Mouse (Mus musculus) forebrain, embryonic 12.5 days (tissue): Measurements from ENCODE around the gene Man1c1. TPM values are rescaled to one million over a fixed set of nuclear protein-coding genes. Genes with fewer than 3 reads are reported as not detected.

Experiments used
- ATAC-seq: fragments of 200-750 bp; cut with Nextera tagmentation; 2 replicates; pipeline ENCODE4 v1.8.0; 2017; ENCODE audit warnings: moderate TSS enrichment; ENCODE audit not compliant: low FRiP score
- H3K27ac ChIP-seq: fragments of 300-500 bp; sonication (generic); 2 replicates; pipeline ENCODE4 v1.5.1; 2016; ENCODE audit warnings: mild to moderate bottlenecking
- H3K27me3 ChIP-seq: fragments of 300-500 bp; sonication (generic); 2 replicates; pipeline ENCODE4 v1.6.1; 2016; ENCODE audit warnings: mild to moderate bottlenecking
- H3K36me3 ChIP-seq: fragments of 300-500 bp; sonication (generic); replicated peaks from 2 replicates; pipeline ENCODE4 v1.6.1; 2016; ENCODE audit warnings: mild to moderate bottlenecking
- H3K4me1 ChIP-seq: fragments of 300-500 bp; sonication (generic); 2 replicates; pipeline ENCODE4 v1.6.1; 2016
- H3K4me2 ChIP-seq: fragments of 300-500 bp; sonication (generic); 2 replicates; pipeline ENCODE4 v1.6.1; 2016; ENCODE audit warnings: mild to moderate bottlenecking, moderate library complexity
- H3K4me3 ChIP-seq: fragments of 300-500 bp; sonication (generic); replicated peaks from 2 replicates; pipeline ENCODE4 v1.5.1; 2016; ENCODE audit warnings: mild to moderate bottlenecking
- H3K9ac ChIP-seq: fragments of 300-500 bp; sonication (generic); 2 replicates; pipeline ENCODE4 v1.6.1; 2016; ENCODE audit warnings: mild to moderate bottlenecking
- H3K9me3 ChIP-seq: fragments of 300-500 bp; sonication (generic); 2 replicates; pipeline ENCODE4 v1.6.1; 2016
- WGBS: fragments of 180-500 bp; shearing (Covaris S2); methylation state at CpG from one replicate; pipeline ENCODE4 v1.1.7; 2016; 5-methylcytosine and 5-hydroxymethylcytosine counted together
- polyA plus RNA-seq: library from polyadenylated mRNA; unstranded; fragments of >200 nt; fragmentation: Nextera tagmentation; extraction: Ambion mirVana; gene quantifications from 2 replicates; pipeline ENCODE4 v1.2.1, GENCODE M21; 2016

Gene Man1c1
- polyA plus RNA-seq, 1 experiment from 2014 or later = 4.0 TPM

DNA sequence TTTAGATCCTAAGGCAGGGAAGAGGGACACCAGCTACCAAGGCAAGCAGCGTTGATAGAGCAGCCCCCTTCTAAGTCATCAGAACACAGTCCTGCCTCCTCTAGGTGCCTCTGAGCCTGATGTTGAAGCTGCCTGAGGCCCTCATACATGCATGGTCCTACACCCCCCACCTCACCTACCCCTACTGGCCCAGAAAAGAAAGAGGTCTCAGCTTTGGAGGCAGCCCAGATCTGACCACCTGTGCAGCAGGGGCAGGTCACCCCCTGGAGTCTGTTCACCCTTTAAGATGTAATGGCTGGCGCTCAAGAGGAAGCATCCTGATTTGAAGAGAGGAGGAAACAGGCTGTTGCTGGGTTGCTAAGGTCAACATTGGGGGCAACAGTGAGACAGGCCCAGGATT lies 77.2 kb downstream of the Man1c1 start:
- H3K4me2 ChIP-seq = no peak overlapping the region

DNA sequence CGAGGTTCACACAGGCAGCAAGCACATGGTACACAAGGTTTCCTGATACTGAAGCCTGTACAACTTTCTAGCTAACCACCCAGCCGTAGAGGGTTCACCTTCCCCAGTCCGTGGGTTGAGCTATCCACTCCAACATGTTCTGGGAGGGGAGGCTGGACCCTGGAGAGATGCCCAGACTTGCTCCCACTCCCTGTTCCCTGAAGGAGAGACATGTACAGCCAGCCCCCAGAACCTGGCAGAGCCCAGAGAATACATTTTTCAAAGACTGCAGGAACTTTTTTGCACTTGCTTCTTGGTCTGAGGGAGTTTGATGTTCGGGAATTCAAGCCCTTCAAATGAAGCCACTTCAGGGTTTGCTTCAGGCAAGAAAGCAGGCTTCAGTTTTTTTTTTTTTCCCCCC lies 77.7 kb downstream of the Man1c1 start:
- no peak overlapping the region for H3K27ac ChIP-seq
- H3K27me3 ChIP-seq = peaks cover 5% of the 10 kb centered on the region; the same call in 1 of the 2 replicates
- peaks cover 23% of the 10 kb centered on the region for H3K4me1 ChIP-seq
- H3K36me3 ChIP-seq = no peaks in the 10 kb centered on the region
- H3K4me2 ChIP-seq = no peak overlapping the region
- no peaks in the 10 kb centered on the region for H3K9me3 ChIP-seq
- no peak overlapping the region for H3K4me3 ChIP-seq
- no peak for ATAC-seq
- 90% methylated on average over 4 of the region's 4 CpGs for WGBS
- H3K9ac ChIP-seq = no peak overlapping the region

More for the DNA sequence above, 77.2 kb downstream of the Man1c1 start:
- Histone ChIP-seq H3K27ac (no peak overlapping the region), H3K9me3 (no peaks in the 10 kb centered on the region), H3K27me3 (peaks cover 5% of the 10 kb centered on the region; the same call in 1 of the 2 replicates), H3K36me3 (no peaks in the 10 kb centered on the region), H3K9ac (no peak overlapping the region), H3K4me3 (no peak overlapping the region), H3K4me1 (peaks cover 28% of the 10 kb centered on the region)
- no peak for ATAC-seq
- 87% methylated on average over 2 of the region's 2 CpGs for WGBS

DNA sequence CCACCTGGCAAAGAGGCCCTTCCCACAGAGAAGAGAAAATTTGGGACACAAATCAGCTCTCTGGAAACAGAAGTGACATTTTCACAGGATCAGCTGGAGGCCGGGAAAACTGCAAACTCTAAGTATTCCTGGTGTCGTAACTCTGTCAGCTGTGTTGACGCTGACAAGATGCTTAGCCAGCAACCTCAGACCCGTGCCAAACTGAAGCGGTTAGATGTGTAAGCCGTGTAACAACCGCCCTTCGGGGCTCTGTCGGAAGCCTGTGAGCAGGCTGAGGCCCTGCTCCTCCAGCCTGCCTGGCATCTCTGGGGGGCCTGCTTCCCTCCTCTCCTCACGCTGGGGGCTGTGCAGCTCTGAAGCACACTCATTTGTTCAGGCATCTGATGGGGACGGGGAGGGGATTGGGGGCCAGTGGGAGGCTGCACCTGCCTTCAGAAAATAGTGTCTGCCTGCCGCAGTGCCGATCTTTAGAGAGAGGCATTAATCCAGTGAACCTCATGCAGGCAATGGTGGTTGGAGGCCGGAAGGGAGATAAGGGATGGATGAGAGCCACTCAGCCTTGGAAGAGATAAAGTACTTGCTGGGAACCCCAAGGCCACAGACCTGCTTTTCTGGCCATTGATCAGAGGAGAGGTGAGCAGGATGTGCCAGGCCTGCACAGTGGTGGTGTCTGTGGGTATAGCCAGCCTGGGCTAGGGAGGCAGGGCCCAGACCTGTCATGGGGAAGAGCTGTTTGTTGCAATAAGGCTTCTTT lies 79.8 kb downstream of the Man1c1 start:
- Histone ChIP-seq H3K36me3 (no peaks in the 10 kb centered on the region), H3K9me3 (no peaks in the 10 kb centered on the region), H3K27me3 (peaks cover 5% of the 10 kb centered on the region; the same call in 1 of the 2 replicates), H3K4me2 (no peak overlapping the region), H3K4me1 (peaks cover 30% of the 10 kb centered on the region), H3K9ac (no peak overlapping the region), H3K4me3 (no peak overlapping the region), H3K27ac (peak overlapping the region; percentile 65; the same call in 1 of the 2 replicates)
- ATAC-seq = no peak
- 65% methylated on average over 14 of the region's 14 CpGs for WGBS

DNA sequence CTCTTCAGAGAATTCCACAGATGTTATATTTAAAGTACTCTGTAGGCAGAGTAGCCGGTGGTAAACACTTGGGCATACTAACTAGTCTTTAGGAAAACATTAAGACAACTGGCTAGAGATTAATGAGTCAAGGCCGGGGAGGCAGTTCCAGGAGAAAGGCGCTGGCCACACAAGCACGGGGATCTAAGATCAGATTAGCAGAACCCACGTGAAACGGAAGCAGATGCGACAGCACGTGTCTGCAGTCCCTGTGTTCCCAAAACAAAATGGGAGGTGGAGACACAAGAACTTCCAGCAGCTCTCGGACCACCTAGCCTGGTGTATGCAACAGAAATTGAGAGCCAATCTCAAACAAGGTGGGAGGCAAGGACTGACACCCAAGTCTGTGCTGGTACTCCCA lies 82.4 kb downstream of the Man1c1 start:
- ATAC-seq = no peak
- 83% methylated on average over 9 of the region's 9 CpGs for WGBS
- no peaks in the 10 kb centered on the region for H3K36me3 ChIP-seq

DNA sequence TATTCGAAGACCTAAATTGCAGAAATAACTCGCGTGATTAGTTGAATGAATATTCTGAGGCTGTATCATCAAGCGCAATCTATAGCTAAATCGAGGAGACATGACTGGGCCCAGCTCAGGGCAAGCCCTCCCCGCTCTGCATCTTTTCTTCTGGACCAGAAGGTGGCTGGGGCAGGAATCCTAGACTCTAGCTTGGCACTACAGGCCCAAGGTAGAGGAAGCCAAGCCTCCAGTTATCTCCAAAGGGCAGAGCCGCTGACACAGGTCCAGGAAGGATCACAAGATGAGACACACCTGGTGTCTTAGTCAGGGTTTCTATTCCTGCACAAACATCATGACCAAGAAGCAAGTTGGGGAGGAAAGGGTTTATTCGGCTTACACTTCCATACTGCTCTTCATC lies 83.8 kb downstream of the Man1c1 start:
- H3K4me2 ChIP-seq = no peak overlapping the region
- H3K27me3 ChIP-seq = no peaks in the 10 kb centered on the region
- H3K9ac ChIP-seq = no peak overlapping the region
- peak overlapping the region; percentile 21; the same call in 1 of the 2 replicates for H3K27ac ChIP-seq
- H3K4me1 ChIP-seq = peaks cover 37% of the 10 kb centered on the region
- H3K4me3 ChIP-seq = no peak overlapping the region
- H3K9me3 ChIP-seq = no peaks in the 10 kb centered on the region
- no peak for ATAC-seq
- WGBS = 88% methylated on average over 8 of the region's 8 CpGs
- no peaks in the 10 kb centered on the region for H3K36me3 ChIP-seq

More for the DNA sequence above, 82.4 kb downstream of the Man1c1 start:
- Histone ChIP-seq H3K9ac (no peak overlapping the region), H3K4me3 (no peak overlapping the region), H3K4me1 (peaks cover 25% of the 10 kb centered on the region), H3K27me3 (no peaks in the 10 kb centered on the region), H3K9me3 (no peaks in the 10 kb centered on the region), H3K27ac (no peak overlapping the region), H3K4me2 (no peak overlapping the region)

DNA sequence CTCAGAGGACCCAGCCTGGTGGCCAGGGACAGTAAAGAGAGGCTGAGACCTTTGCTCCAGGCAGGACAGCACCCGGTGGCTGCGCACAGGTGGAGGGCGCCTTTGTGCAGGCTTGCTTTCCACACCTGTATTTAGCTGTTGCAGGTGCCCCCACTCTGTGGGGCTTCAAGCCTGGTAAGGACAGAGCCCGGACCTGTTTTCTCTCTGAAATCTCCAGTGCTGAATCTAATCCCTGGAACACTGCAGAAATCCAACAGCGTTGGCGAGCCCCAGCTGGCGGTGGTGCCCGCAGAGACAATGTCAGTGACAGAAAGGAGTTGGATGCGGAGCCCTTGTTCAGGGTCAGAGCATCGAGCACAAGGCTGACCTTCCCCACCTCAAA lies 84.6 kb downstream of the Man1c1 start:
- 66% methylated on average over 10 of the region's 10 CpGs for WGBS
- 0 out of 2 replicates have a peak, but pooled peaks have one; percentile 20 for ATAC-seq
- Histone ChIP-seq H3K9ac (0 out of 2 replicates have a peak overlapping the region, but pooled peaks have one; percentile 4), H3K27ac (0 out of 2 replicates have a peak overlapping the region, but pooled peaks have one; percentile 21), H3K4me3 (no peak overlapping the region), H3K27me3 (no peaks in the 10 kb centered on the region), H3K36me3 (no peaks in the 10 kb centered on the region), H3K9me3 (no peaks in the 10 kb centered on the region), H3K4me2 (no peak overlapping the region), H3K4me1 (peaks cover 35% of the 10 kb centered on the region)

DNA sequence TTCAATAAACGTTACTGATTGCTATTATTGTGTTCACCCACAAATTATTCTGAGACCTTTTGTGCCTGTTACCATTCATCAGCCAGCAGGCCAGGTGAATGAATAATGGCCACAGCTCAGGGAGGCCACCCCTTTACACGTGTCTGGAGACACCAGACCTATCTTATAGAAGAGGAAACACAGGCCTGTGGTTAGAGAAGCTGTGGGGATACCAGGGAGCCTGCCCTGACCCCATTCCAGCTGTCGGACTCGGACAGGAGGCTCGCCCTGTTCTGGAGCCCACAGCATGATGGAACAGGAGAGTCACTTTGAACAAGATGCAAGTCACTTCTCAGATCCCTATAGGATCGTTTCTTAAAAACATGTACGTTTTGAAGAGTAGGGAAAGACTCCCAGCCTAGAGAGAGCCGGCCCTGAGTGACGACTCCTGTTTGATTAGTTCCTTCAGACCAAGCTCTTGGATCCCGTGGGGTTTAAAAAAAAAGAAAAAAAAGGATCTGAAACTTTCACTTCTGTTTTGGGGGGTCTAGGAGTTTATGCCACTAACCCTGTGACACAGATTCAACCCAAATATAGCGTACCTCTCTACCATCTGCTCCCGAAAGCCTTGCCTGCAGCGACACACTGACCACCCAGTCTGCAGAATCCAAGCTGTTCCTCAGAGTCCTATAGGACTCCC lies 85.1 kb downstream of the Man1c1 start:
- Histone ChIP-seq H3K4me2 (no peak overlapping the region), H3K27me3 (no peaks in the 10 kb centered on the region), H3K36me3 (no peaks in the 10 kb centered on the region), H3K9ac (0 out of 2 replicates have a peak overlapping the region, but pooled peaks have one; percentile 4), H3K27ac (0 out of 2 replicates have a peak overlapping the region, but pooled peaks have one; percentile 3), H3K4me3 (no peak overlapping the region), H3K9me3 (no peaks in the 10 kb centered on the region), H3K4me1 (peaks cover 31% of the 10 kb centered on the region)
- ATAC-seq = no peak
- WGBS = 79% methylated on average over 13 of the region's 13 CpGs

DNA sequence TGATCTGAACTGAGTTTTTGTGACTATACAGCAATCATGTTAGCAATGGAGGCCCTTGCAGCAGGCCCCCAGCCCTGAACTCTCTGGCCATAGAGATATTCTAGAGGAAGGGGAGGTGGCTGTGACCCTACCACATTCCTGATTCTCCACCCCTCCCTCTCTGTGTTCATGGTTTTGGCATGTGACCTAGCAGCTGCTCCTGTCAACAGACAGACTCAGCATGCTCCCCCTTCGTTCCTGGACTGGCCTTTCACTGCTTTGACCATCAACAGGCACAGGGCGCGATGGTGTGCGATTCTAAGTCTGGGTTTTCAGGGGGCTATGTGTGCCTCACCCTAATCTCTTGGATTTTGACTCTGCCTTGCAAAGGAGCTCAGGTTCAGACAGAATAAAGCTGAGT lies 86.3 kb downstream of the Man1c1 start:
- no peak overlapping the region for H3K9ac ChIP-seq
- H3K9me3 ChIP-seq = no peaks in the 10 kb centered on the region
- peak overlapping the region; percentile 13; the same call in 1 of the 2 replicates for H3K27ac ChIP-seq
- ATAC-seq = no peak
- H3K4me2 ChIP-seq = no peak overlapping the region
- peaks cover 29% of the 10 kb centered on the region for H3K4me1 ChIP-seq
- 89% methylated on average over 4 of the region's 4 CpGs for WGBS
- H3K36me3 ChIP-seq = no peaks in the 10 kb centered on the region
- H3K4me3 ChIP-seq = no peak overlapping the region
- H3K27me3 ChIP-seq = no peaks in the 10 kb centered on the region

DNA sequence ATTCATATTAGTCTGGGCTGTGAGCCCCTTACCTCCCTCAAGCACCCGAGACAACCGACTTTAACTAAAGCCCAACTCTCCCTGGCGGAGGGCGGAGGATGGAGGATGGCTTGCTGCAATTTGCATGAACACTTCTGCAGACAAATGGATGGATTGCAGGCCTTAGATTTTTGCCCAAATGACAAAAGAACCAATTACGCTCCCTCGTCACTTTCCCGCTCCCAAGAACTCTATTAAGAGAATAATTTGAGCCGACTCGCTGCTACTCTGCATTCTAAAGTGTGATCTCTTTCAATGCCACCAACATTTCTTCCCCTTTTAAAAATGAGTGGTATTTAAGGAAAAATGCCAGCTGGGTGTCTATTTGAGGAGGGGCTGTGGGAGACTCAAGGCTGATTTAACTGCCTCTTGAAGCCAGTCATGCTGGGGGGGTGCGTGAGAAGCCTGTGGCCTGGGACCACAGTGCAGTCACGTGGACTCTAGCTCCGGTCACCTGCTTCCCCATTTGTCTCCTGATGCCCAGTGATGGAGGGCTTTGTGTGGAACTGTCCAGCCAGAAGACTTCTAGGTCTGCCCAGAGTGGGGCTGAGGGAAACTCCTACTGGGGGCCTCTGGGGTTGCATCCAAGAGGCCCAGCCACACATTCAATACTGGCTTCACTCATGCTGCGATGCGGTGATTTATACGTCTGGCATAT lies 88.0 kb downstream of the Man1c1 start:
- Histone ChIP-seq H3K27me3 (no peaks in the 10 kb centered on the region), H3K4me1 (peaks cover 35% of the 10 kb centered on the region), H3K4me3 (no peak overlapping the region), H3K4me2 (no peak overlapping the region), H3K36me3 (no peaks in the 10 kb centered on the region), H3K9ac (no peak overlapping the region), H3K9me3 (no peaks in the 10 kb centered on the region), H3K27ac (peak overlapping the region; percentile 38)
- WGBS = 46% methylated on average over 15 of the region's 15 CpGs
- peak; percentile 53 for ATAC-seq

DNA sequence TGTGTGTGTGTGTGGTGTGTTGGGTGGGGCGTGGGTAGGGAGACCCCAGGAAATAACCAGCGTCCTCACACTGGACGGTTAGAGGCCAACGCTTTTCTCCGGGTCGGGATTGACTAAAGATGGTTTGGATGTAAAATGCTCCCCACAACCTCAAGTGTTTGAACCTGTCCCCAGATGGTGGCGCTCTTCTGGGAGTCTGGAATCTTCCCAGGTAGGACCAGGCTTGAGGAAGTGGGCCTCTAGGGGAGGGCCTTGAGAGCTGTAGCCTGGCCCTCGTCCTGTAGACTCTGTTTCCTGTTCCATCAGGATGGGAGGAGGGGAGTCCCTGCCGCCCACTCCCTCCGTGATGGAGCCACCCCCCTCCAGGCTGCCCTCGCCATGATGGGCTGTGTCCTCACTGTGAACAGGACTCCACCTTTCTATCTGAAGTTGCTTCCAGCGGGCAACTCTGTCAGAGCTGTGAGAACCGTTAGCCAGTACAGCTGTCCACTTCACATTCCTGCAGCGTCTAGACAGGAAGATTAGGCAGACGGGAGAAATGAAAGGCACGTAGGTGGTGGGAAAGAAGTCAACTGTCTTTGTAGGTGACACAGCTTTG lies 91.9 kb downstream of the Man1c1 start:
- H3K9ac ChIP-seq = no peak overlapping the region
- no peaks in the 10 kb centered on the region for H3K9me3 ChIP-seq
- H3K27me3 ChIP-seq = no peaks in the 10 kb centered on the region
- H3K36me3 ChIP-seq = no peaks in the 10 kb centered on the region
- 64% methylated on average over 16 of the region's 16 CpGs for WGBS
- H3K27ac ChIP-seq = 0 out of 2 replicates have a peak overlapping the region, but pooled peaks have one; percentile 13
- no peak for ATAC-seq
- H3K4me2 ChIP-seq = no peak overlapping the region
- H3K4me1 ChIP-seq = peaks cover 19% of the 10 kb centered on the region
- no peak overlapping the region for H3K4me3 ChIP-seq

DNA sequence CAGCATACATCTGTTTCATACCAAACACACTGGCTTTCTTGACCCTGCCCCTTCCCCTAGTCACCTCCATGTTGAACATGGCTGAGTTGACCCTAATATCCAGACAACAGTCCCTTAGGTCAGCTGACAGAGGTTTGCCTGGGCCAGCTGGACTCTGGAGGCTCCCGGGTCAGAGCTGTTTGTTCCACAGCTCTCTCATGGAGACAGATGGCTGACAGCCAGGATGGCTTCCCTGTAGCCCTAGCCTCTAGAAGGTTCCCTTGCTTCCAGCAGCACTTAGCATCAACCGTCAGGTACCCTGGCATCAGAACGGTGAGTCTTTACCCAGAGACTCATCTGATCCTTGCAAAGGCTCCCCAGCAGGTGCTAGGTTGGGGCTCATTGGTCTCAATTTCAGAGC lies 93.5 kb downstream of the Man1c1 start:
- H3K36me3 ChIP-seq = no peaks in the 10 kb centered on the region
- no peak for ATAC-seq
- H3K4me2 ChIP-seq = no peak overlapping the region
- no peaks in the 10 kb centered on the region for H3K9me3 ChIP-seq
- H3K4me1 ChIP-seq = peaks cover 10% of the 10 kb centered on the region; the same call in 1 of the 2 replicates
- H3K27ac ChIP-seq = no peak overlapping the region
- H3K4me3 ChIP-seq = no peak overlapping the region
- no peaks in the 10 kb centered on the region for H3K27me3 ChIP-seq
- 90% methylated on average over 3 of the region's 3 CpGs for WGBS
- H3K9ac ChIP-seq = no peak overlapping the region

DNA sequence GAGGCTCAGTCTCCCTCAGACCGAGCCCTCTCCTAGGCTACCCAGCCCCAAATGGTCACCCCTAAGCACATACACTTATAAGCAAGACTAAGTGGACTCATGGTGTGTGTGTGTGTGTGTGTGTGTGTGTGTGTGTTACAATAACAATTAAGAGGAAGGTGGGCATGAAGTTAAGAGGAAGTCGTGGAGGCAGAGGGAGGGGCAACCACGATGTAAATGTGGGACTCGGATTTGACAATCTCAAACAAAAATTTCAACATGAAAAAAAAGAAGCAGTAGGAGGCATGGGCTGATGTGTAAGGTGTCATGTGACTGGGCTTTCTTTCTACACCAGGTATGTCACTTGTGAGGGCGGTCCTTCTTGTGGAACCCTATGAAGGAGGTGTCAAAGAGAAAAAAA lies 96.4 kb downstream of the Man1c1 start:
- no peaks in the 10 kb centered on the region for H3K9me3 ChIP-seq
- H3K4me1 ChIP-seq = peaks cover 15% of the 10 kb centered on the region
- no peak overlapping the region for H3K4me3 ChIP-seq
- H3K4me2 ChIP-seq = no peak overlapping the region
- H3K27me3 ChIP-seq = no peaks in the 10 kb centered on the region
- no peak overlapping the region for H3K9ac ChIP-seq
- no peak overlapping the region for H3K27ac ChIP-seq
- no peaks in the 10 kb centered on the region for H3K36me3 ChIP-seq
- 92% methylated on average over 5 of the region's 5 CpGs for WGBS
- ATAC-seq = no peak
